Mouse (Mus musculus): ENCODE results near the gene Ccr10. TPM values are rescaled to one million over a fixed set of nuclear protein-coding genes. Genes with fewer than 3 reads are reported as not detected.
A peak's percentile ranks its signal among the peaks of the same experiment; 100 is the strongest.

The Ccr10 gene
- 0.24 and 0.55 TPM in 2 replicates for polyA plus RNA-seq (2015; fragmentation: Nextera tagmentation; extraction: Ambion mirVana)

- peak within 1 kb of the TSS; percentile 70 for H3K4me2 ChIP-seq
- WGBS, result 24% methylated on average over 14 of the region's 14 CpGs
- no peaks in the 10 kb centered on the region for H3K9me3 ChIP-seq
- no peaks in the 10 kb centered on the region for H3K36me3 ChIP-seq
- H3K27ac ChIP-seq, result no peak within 1 kb of the TSS
- no peak for ATAC-seq (ENCODE audit: borderline replicate concordance, extremely low read depth, low FRiP score, low TSS enrichment)
- peaks cover 44% of the 10 kb centered on the region for H3K27me3 ChIP-seq
- peak within 1 kb of the TSS; percentile 17; the same call in 1 of the 2 replicates for H3K9ac ChIP-seq
- peaks cover 55% of the 10 kb centered on the region for H3K4me1 ChIP-seq
- peak within 1 kb of the TSS; percentile 75 for H3K4me3 ChIP-seq
These were observed at the start of gene Ccr10 for GRCm38 (mm10) chr11:101174851-101175628. Gene Ccr10 (minus strand): TSS chr11:101175443.

- Histone ChIP-seq H3K4me2 (no peak overlapping the region), H3K9ac (no peak overlapping the region), H3K4me3 (no peak overlapping the region), H3K27me3 (no peaks in the 10 kb centered on the region), H3K36me3 (no peaks in the 10 kb centered on the region), H3K27ac (no peak overlapping the region), H3K9me3 (no peaks in the 10 kb centered on the region), H3K4me1 (peaks cover 13% of the 10 kb centered on the region)
- no peak for ATAC-seq (ENCODE audit: borderline replicate concordance, extremely low read depth, low FRiP score, low TSS enrichment)
- WGBS, result 85% methylated on average over 3 of the region's 3 CpGs
These were observed 49.1 kb upstream of the Ccr10 start for GRCm38 (mm10) chr11:101224337-101224736.

DNA sequence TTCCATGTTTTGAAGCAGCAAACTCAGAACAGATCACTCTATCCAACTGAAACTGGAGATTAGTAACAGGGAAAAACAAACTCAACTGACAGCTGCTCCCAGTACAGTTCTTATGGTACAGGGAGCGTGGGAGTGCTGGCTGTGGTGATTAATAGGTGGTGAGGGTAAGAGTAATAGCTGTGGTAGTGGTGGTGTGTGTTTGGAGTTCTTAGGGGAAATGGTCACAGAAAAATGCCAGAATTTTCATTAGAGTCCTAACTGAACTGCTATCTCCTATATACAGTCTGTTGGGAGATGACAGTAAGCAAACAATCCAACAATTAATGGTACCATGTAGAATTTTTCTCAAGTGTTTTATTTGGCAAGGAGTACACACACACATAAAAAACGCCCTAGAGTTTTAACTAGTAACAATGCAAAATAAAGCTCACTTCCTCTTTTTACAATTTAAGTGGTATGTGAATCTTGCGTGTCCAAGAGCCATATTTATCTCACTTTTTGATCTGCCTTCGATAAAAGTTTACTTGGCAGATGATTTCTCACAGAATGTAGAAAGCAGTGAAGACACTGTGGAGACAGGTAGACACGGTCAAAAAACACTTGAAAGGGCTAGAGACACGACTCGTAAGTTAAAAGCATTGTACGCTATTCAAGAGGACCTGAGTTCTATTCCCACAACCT, 46.2 kb upstream of the Ccr10 start:
- H3K9ac ChIP-seq, result no peak overlapping the region
- 68% methylated on average over 8 of the region's 8 CpGs for WGBS
- H3K4me3 ChIP-seq, result no peak overlapping the region
- no peak for ATAC-seq (ENCODE audit: borderline replicate concordance, extremely low read depth, low FRiP score, low TSS enrichment)
- H3K27me3 ChIP-seq, result no peaks in the 10 kb centered on the region
- peaks cover 6% of the 10 kb centered on the region; the same call in 1 of the 2 replicates for H3K4me1 ChIP-seq
- no peak overlapping the region for H3K4me2 ChIP-seq
- H3K27ac ChIP-seq, result peak overlapping the region; percentile 43; the same call in 1 of the 2 replicates
- no peaks in the 10 kb centered on the region for H3K9me3 ChIP-seq
- H3K36me3 ChIP-seq, result 0 out of 2 replicates have a peak, but pooled peaks cover 2% of the 10 kb centered on the region

- Histone ChIP-seq H3K27ac (peak overlapping the region; percentile 43; the same call in 1 of the 2 replicates), H3K27me3 (no peaks in the 10 kb centered on the region), H3K4me2 (no peak overlapping the region), H3K4me3 (no peak overlapping the region), H3K9me3 (no peaks in the 10 kb centered on the region), H3K4me1 (peaks cover 6% of the 10 kb centered on the region; the same call in 1 of the 2 replicates), H3K9ac (no peak overlapping the region), H3K36me3 (peaks cover 6% of the 10 kb centered on the region; the same call in 1 of the 2 replicates)
- 23% methylated on average over 2 of the region's 2 CpGs for WGBS
- ATAC-seq (ENCODE audit: borderline replicate concordance, extremely low read depth, low FRiP score, low TSS enrichment), result no peak
These were observed 45.6 kb upstream of the Ccr10 start for GRCm38 (mm10) chr11:101220853-101221252.

DNA sequence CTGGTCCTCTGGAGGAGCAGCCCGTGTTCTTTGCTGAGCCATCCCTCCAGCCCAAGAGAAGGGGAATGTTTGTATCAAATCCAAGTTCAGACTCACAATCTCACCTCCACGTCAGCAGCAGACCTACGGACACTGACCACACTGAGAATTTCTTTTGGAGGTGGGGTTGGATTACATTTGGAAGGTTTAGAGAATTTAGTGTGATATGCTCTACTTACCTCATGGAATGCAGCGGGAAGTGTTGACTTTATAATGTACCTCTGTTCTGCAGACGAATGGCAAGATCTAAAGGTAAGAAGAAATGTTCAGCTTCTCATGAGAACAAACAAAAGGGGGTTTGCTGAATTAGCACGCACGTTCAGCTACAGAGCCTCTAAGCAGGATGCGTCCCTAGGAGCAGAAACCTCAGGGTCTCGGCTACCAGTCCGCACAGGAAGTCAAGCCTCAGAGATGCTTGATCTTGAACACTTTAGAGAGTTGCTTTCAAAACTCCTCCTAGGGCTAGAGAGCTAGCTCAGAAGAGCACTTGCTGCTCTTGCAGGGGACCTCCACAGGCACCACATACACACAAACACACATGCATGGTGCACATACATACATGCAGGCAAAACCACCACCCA, 43.3 kb upstream of the Ccr10 start:
- H3K4me1 ChIP-seq, result no peaks in the 10 kb centered on the region
- H3K27ac ChIP-seq, result no peak overlapping the region
- no peaks in the 10 kb centered on the region for H3K9me3 ChIP-seq
- H3K27me3 ChIP-seq, result no peaks in the 10 kb centered on the region
- ATAC-seq (ENCODE audit: borderline replicate concordance, extremely low read depth, low FRiP score, low TSS enrichment), result no peak
- H3K4me3 ChIP-seq, result no peak overlapping the region
- no peak overlapping the region for H3K9ac ChIP-seq
- peaks cover 27% of the 10 kb centered on the region for H3K36me3 ChIP-seq
- no peak overlapping the region for H3K4me2 ChIP-seq
- WGBS, result 70% methylated on average over 10 of the region's 10 CpGs

DNA sequence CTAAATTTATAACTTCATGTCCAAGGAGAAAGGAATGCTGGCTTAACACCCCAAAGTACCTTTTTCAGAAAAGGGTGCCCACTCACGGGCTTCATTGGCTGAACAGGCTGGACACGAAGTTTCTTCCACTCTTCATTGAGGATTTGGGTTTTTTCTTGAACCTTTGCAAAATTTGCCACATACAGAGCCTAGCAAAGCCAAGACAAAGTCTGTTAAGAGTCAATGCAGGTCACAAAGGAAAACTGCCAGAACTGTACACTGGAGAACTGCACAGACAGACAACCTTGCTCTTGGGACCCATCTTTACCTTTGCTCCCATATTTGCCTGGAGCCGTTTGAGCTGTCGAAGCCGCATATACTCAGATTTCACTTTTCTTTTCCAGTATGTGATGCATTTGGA, 41.7 kb upstream of the Ccr10 start:
- Histone ChIP-seq H3K9me3 (no peaks in the 10 kb centered on the region), H3K36me3 (peaks cover 37% of the 10 kb centered on the region), H3K4me3 (no peak overlapping the region), H3K9ac (no peak overlapping the region), H3K4me2 (no peak overlapping the region), H3K4me1 (no peaks in the 10 kb centered on the region), H3K27ac (no peak overlapping the region), H3K27me3 (no peaks in the 10 kb centered on the region)
- ATAC-seq (ENCODE audit: borderline replicate concordance, extremely low read depth, low FRiP score, low TSS enrichment), result no peak
- WGBS, result 87% methylated on average over 5 of the region's 5 CpGs

DNA sequence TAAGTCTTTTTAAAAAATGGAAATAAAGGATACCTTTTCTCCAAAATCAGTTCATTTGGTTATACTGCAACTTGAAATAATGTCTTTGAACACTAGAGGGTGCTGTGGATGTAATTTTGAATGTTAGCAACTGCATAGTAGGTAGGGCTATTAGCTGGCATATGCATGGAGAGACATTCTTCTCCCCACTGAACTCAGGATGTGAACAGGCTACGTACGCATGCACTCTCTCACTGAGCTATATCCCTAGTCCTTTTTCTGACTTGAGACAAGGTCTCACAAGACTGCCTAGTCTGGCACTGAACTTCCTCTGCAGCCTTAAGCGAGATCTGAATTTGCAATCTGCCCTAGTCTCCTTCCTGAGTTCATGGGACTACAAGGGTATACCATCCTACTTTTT, 36.7 kb upstream of the Ccr10 start:
- no peak overlapping the region for H3K4me2 ChIP-seq
- no peak overlapping the region for H3K27ac ChIP-seq
- H3K4me3 ChIP-seq, result no peak overlapping the region
- no peaks in the 10 kb centered on the region for H3K4me1 ChIP-seq
- ATAC-seq (ENCODE audit: borderline replicate concordance, extremely low read depth, low FRiP score, low TSS enrichment), result no peak
- peaks cover 66% of the 10 kb centered on the region for H3K36me3 ChIP-seq
- H3K9ac ChIP-seq, result no peak overlapping the region
- no peaks in the 10 kb centered on the region for H3K27me3 ChIP-seq
- WGBS, result 24% methylated on average over 3 of the region's 3 CpGs
- H3K9me3 ChIP-seq, result no peaks in the 10 kb centered on the region

GRCm38 (mm10) chr11:101200986-101201385, 25.7 kb upstream of the Ccr10 start:
- ATAC-seq (ENCODE audit: borderline replicate concordance, extremely low read depth, low FRiP score, low TSS enrichment), result no peak
- Histone ChIP-seq H3K9ac (no peak overlapping the region), H3K9me3 (no peaks in the 10 kb centered on the region), H3K27me3 (no peaks in the 10 kb centered on the region), H3K27ac (no peak overlapping the region), H3K4me2 (no peak overlapping the region), H3K36me3 (peaks cover 66% of the 10 kb centered on the region), H3K4me1 (no peaks in the 10 kb centered on the region), H3K4me3 (no peak overlapping the region)
- 21% methylated on average over 7 of the region's 7 CpGs for WGBS

GRCm38 (mm10) chr11:101199555-101199954, 24.3 kb upstream of the Ccr10 start:
- ATAC-seq (ENCODE audit: borderline replicate concordance, extremely low read depth, low FRiP score, low TSS enrichment), result no peak
- no peak overlapping the region for H3K4me2 ChIP-seq
- no peak overlapping the region for H3K27ac ChIP-seq
- no peaks in the 10 kb centered on the region for H3K4me1 ChIP-seq
- peaks cover 57% of the 10 kb centered on the region for H3K36me3 ChIP-seq
- no peaks in the 10 kb centered on the region for H3K9me3 ChIP-seq
- H3K27me3 ChIP-seq, result no peaks in the 10 kb centered on the region
- no peak overlapping the region for H3K9ac ChIP-seq
- 78% methylated on average over 3 of the region's 3 CpGs for WGBS
- no peak overlapping the region for H3K4me3 ChIP-seq

GRCm38 (mm10) chr11:101196175-101196574, 20.9 kb upstream of the Ccr10 start:
- H3K27ac ChIP-seq, result no peak overlapping the region
- H3K4me1 ChIP-seq, result peaks cover 10% of the 10 kb centered on the region
- H3K36me3 ChIP-seq, result peaks cover 49% of the 10 kb centered on the region
- WGBS, result 85% methylated on average over 8 of the region's 8 CpGs
- no peak for ATAC-seq (ENCODE audit: borderline replicate concordance, extremely low read depth, low FRiP score, low TSS enrichment)
- no peak overlapping the region for H3K4me2 ChIP-seq
- no peaks in the 10 kb centered on the region for H3K27me3 ChIP-seq
- no peaks in the 10 kb centered on the region for H3K9me3 ChIP-seq
- H3K4me3 ChIP-seq, result no peak overlapping the region
- no peak overlapping the region for H3K9ac ChIP-seq

- H3K4me2 ChIP-seq, result no peak overlapping the region
- H3K27ac ChIP-seq, result no peak overlapping the region
- H3K9ac ChIP-seq, result no peak overlapping the region
- H3K4me3 ChIP-seq, result no peak overlapping the region
- H3K27me3 ChIP-seq, result no peaks in the 10 kb centered on the region
- WGBS, result 80% methylated on average over 8 of the region's 8 CpGs
- no peaks in the 10 kb centered on the region for H3K9me3 ChIP-seq
- peaks cover 45% of the 10 kb centered on the region for H3K36me3 ChIP-seq
- ATAC-seq (ENCODE audit: borderline replicate concordance, extremely low read depth, low FRiP score, low TSS enrichment), result no peak
- peaks cover 16% of the 10 kb centered on the region for H3K4me1 ChIP-seq
These were observed 20.3 kb upstream of the Ccr10 start for GRCm38 (mm10) chr11:101195571-101195970.

- no peak for ATAC-seq (ENCODE audit: borderline replicate concordance, extremely low read depth, low FRiP score, low TSS enrichment)
- WGBS, result 82% methylated on average over 1 of the region's 1 CpGs
- H3K36me3 ChIP-seq, result peaks cover 40% of the 10 kb centered on the region
These were observed 19.9 kb upstream of the Ccr10 start for GRCm38 (mm10) chr11:101195101-101195500.

More at GRCm38 (mm10) chr11:101195101-101195500, 19.9 kb upstream of the Ccr10 start:
- Histone ChIP-seq H3K27me3 (no peaks in the 10 kb centered on the region), H3K4me2 (no peak overlapping the region), H3K4me1 (peaks cover 21% of the 10 kb centered on the region), H3K9ac (no peak overlapping the region), H3K9me3 (no peaks in the 10 kb centered on the region), H3K27ac (no peak overlapping the region), H3K4me3 (no peak overlapping the region)

All from lung, embryonic 15.5 days (tissue).